Mouse (Mus musculus): ENCODE data around the gene Styx.
"Not testable (repeated sequence)": the region's sequence is repeated elsewhere in the genome, so short reads cannot be mapped to it uniquely, and the experiment has no call there.

Gene Styx

GRCm38 (mm10) chr14:45464036-45465035 is 113.4 kb downstream of the Styx start:
- no peak for DNase-seq (ENCODE audit: low spot score in 2 of 2)

- DNase-seq (ENCODE audit: low spot score in 2 of 2) = not testable (repeated sequence)
Measured at GRCm38 (mm10) chr14:45466371-45466770, 115.5 kb downstream of the Styx start.

DNA sequence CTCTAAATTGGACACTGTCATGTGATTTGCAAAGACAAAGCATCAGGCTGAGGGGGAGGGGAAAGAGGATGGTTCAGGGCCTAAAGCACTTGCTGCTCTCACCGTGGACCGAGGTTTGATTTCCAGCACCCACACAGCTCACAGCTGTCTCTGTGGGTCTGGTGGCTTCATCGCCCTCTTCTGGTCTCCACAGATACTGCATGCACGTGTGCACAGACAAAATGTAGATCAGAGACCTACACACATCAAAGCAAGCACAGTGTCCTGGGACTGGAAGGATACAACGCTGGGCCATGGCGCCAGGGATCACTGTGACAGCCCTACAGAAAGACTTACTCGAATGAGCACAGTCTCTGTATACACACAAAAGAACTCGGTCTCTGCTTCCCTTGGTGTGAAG is 118.6 kb downstream of the Styx start:
- no peak for DNase-seq (ENCODE audit: low spot score in 2 of 2)
